Mouse (Mus musculus) fat pad, adult 2 months (tissue): Measurements from ENCODE around the gene Nup85.

Source experiments
- DNase-seq: peaks from one replicate; pipeline ENCODE4 v3.0.0-alpha.2; 2011; ENCODE audit warnings: low read depth, low spot score; ENCODE audit errors: extremely low read depth

Gene Nup85

DNA sequence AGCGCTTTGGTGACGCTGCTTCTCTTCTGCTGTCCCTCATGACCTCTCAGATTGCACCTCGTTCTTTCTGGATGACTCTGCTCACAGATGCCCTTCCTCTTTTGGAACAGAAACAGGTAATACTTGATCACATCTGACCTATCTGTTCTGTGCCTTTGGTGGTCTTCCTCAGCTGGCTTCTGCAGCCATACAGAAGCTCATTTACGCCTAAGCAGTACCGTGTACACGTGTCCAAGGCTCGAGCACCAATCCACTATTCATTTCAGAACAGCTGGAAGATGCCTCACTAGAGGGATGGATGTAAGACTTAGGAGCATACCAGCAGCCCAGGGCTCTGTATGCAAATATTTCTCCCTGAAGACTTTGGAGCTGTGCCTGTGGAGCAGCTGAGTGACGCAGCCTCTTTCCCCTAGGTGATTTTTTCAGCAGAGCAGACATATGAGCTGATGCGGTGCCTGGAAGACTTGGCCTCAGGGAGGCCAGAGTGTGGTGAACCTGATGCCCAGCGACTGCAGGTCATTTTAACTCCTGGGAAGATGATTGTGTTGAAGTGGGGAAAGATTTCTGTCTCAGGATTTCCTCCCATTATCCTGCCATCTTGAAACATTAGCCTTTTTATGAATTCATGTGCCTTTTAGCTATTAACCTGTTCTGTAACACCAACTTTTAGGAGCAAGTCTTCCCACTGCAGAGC lies 18.8 kb downstream of the Nup85 start:
- DNase-seq, result no peak

DNA sequence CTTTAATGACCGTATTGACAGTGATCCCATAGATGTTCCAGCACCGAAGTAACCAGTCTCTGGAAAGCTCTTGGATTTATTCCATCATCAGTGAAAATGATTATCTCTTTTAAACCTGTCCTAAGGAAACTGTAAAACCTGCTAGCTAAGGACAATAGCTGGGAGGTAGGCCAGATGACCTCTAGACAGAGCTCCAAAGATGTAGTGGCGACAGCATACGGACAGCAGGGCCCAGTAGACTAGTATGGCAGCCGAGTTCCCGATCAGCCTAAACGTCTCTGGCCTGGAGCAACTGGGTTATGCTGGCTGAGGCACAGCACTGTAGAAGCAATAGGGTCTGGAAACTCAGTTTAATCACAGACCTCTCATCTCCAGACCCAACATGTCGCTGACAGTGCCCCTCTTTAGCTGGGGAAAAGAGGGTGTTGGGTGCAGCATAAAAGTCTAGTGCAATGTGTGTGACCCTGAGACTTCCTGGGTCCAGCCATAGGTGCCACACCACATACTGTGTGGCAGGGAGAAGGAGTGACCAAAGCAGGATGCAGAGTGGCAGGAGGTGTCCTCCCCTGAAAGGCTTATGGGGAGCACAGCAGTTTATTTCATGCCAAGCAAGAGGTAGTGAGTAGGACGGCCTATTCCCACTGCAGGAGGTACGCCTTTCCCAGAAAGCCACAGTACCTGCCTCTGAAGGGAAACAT lies 20.3 kb downstream of the Nup85 start:
- no peak for DNase-seq

DNA sequence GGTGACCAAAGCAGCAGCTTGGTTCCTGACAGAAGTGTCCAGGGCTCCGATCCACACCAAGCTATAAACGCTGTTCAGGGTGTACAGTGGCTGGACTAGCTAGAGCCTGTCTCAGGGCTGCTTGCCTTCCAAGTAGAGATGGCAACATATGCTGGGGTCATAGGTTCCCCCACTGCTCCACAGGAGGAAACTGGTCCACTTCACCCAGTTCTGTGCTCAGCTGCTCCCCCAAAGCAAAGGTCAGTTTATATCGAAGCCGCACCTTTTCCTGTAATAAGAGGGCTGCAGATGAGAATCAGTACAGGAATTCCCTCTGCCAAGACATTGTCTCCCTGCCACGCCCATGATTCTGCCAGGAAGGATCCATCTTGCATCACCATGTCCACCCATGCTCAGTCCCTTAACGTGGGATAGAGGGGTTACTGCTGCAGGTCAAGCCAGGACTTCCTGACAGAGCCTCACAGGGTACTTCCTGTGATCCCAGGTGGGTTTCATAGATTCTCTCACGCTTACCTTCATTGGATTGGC lies 21.4 kb downstream of the Nup85 start:
- no peak for DNase-seq

DNA sequence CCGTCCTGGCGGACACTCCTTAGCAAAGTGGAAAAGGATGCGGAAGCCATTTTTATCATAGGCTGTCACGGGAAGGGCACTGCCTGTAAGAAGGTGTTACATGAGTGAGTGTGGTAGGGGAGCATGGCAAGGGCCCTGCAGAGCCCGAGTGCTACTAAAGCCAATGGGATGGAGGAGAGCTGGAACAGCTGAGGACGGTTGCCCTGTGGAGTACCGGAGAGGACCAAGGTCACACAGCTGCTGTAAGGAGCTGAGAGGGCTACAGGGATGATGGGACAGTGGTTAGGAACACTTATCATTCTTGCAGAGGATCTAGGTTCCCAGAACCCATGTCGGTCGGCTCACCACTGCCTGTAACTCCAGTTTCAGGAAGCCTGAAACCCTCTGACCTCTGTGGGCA lies 22.2 kb downstream of the Nup85 start:
- no peak for DNase-seq

DNA sequence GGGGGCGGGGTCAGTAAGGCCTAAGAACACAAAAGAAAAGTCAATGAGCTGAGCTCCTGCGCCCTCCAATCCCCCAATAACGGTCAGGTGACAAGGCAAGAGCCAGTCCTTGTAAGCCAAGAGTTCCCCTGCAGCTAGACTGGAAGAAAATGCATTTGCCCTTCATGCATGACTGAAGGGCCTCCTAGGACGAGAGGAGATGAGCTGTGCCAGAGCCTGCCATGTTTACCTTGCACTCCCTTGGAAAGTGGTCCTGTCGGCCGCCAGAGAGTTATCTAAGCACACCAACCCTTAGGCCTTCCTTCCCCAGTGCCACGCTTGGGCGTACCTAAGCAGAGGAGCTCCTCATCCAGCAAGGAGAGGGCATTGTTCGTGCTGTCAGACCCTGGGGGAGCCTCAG lies 23.8 kb downstream of the Nup85 start:
- no peak for DNase-seq

DNA sequence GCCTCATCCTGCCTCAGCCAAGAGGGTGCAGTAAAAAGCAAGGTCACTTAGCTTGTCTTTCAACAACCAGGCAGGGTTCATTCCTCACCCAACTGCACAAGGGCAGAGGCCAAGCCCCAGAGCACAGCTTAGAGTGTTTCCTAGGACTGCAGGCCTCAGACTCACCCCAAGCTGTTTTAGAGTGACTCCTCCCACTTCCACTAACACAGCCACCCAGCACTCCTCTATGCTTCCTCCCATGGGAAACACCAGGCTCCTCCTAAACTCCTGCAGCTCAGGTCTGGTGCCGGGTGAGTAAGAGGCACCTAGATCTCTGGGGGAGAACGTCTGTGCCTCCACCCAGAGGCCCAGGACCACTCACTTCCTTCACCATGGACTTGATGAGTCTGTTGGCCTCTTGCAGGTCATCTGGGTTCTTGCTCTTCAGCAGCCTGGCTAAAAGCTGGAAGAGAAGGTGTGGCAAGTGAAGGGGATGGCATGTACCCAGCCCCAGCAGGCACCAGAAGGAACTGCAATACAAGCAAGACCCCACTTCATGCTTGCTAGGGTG lies 26.4 kb downstream of the Nup85 start:
- DNase-seq, result no peak

DNA sequence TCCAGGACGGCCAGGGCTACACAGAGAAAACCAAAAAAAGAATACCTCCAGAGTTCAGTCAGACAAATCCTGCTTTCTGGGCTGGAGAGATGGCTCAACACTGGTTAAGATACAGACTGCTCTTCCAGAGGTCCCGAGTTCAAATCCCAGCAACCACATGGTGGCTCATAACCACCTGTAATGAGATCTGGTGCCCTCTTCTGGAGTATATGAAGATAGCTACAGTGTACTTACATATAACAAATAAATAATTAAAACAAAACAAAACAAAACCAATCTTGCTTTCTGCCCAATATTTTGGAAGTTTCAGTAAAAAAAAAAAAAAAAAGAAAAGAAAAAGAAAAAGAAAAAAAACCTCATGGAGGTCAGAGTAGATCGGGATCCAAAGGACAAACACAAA lies 31.0 kb downstream of the Nup85 start:
- DNase-seq, result no peak

DNA sequence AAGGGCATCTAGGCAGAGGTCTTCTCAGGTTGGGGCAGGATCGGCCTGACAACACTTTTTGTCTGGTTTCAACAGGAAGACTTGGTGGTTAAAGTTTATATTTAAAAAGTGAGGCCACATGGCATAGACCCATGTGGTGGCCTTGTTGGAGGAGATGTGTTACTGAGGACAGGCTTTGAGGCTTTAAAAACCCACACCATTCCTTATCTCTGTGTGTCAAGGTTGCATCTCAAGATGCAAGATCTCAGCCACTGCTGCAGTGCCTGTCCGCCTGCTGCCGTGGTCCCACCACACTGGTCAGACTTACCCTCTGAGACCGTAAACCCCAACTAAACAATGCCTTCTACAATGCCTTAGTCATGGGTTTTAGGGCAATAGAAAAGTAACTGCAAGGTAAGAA lies 34.1 kb downstream of the Nup85 start:
- DNase-seq, result no peak

DNA sequence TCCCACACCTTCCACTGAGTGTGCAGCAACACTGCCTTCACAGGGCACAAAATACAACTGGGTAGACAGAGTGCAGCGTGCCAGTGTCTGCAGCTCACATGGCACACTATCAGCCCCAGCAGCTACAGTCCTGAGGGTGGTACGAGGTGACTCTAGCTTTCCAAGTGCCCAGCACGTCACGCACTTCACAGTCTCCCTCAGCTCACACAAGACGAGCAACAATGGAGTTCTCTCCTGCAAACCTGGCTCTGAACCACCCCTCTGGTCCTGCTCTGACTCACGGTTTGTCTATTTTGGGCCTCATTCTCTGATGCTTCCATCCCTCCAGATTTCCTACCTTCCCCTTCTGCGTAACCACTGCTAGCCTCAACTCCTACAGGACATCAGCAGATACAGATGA lies 35.5 kb downstream of the Nup85 start:
- DNase-seq, result no peak

DNA sequence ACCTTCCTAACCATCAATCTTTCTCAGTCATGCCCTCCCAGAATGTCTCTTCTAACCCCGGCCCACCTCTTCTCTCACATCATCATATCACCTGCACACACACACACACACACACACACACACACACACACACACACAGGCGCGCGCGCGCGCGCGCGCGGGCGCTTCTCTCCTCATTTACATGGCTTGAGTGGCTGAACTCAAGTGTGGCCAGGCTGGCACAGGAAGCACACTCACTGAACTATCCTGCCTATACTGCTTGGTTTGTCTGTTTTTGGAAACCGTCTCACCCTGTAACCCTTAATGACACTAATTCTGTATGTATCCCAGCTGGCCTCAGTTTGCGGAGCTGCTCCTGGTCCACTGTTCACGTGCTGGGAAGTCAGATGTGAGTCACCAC lies 36.5 kb downstream of the Nup85 start:
- DNase-seq, result no peak

DNA sequence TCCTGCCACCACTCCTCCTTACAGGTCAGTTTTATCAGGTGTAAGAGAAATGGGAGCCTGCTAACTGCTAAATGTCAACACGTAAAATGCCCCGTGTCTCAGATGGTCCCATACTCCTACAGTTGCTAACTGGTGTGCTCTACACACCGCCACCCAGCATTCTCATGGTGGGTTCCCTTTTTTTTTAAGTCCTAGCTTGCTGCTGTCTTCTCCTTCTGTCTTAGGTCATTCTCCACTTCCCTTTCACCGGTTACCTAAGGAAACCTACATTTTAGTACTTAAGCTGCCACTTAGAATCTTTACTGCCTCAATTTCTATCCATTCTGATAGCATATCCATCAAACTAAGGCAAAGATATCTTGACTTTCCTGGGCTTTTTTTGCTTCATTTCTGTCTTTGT lies 36.9 kb downstream of the Nup85 start:
- no peak for DNase-seq

DNA sequence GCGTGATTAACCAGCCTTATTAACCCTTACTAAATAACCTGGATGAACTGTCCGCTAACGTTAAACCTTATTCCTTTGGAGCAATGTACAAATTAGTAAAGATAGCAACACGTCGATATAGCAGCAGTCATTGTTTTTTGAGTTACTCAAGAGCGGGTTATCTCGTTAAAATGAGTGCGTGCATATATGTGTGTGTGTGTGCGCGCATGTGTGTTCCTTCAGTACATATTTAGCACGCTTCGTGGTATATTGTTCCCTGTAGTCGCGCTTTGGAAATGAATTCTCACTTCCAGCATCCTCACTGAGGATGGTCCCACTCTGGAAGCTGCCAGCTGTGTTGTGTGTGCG lies 38.9 kb downstream of the Nup85 start:
- DNase-seq, result no peak

DNA sequence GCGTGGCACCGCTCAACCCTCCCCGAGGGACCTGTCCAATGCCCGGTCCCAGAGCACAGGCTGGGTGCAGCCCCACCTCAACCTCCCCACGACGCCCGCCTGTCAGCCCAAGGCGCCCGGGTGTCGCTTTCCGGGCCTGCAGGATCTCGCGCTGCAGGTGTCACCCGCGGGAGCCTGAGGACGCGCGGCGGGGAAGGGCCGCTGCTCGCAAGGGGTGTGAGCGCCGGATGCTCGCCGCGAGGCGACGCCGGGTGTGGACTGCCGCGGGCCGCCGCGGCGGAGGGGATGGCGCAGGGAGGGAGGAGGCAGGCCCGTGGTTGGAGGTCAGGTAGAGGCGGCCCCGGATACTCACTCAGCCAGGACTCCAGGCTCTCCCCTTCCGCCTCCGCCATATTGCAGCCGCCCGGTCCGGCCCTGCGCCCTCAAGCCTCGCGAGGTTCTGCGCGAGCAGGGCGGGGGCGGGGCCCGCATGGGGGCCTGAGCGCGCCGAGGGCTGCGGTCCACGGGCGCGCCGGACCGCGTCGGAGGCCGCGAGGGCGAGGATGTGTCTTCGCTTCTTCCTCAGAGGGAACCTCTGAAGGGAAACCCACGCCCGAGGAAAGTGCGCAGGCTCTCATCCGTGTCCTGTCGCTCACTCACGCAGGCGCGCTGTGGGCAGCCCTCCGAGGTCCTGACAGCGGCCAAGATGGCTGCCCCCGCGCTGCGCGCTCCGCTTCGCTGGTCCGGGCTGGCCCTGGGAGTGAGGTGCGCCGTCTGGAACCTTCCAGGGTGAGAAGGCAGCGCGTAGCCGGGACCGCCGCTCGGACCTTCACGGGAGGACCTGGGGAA lies 39.5 kb downstream of the Nup85 start, which contains the start of the genes Mrps7 and Gga3:
Mrps7 (plus strand) TSS at position 450 of the 828 bp plus-strand sequence.
Gga3 (minus strand) TSS at position 576 of the 828 bp plus-strand sequence.
- DNase-seq, result no peak

DNA sequence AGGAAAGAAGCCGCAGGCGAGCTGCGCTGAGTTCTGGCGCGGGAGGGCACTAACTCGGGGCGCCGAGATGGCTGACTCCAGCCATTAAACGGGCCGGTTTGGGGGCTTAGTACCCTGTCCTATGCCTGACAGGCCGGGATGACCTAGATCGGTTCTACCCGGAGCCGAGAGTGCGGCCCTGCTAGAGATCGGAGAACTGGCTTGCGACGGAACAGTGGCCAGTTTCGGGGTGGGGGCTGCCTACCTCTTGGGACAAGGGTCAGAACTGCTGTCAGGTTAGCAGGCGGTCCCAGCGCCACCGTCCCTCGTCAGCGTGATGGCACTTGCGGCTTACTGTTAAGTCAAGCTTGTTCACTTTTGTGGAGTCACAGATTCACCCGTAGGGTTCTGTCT lies 40.1 kb downstream of the Nup85 start:
- DNase-seq, result no peak

DNA sequence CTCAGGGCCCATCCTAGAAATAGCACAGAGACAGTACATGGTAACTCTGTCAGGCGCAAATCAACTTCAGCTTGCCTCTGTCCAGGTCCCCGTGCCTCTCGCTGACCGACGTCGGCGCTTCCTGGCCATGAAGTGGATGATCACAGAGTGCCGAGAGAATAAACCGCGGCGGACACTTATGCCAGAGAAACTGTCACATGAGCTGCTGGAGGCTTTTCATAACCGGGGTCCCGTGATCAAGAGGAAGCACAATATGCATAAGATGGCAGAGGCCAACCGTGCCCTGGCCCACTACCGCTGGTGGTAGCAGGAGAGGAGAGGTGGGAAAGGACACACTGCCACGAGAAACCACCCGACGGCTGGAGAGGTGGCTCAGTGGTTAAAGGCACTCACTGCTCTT lies 42.5 kb downstream of the Nup85 start:
- no peak for DNase-seq

DNA sequence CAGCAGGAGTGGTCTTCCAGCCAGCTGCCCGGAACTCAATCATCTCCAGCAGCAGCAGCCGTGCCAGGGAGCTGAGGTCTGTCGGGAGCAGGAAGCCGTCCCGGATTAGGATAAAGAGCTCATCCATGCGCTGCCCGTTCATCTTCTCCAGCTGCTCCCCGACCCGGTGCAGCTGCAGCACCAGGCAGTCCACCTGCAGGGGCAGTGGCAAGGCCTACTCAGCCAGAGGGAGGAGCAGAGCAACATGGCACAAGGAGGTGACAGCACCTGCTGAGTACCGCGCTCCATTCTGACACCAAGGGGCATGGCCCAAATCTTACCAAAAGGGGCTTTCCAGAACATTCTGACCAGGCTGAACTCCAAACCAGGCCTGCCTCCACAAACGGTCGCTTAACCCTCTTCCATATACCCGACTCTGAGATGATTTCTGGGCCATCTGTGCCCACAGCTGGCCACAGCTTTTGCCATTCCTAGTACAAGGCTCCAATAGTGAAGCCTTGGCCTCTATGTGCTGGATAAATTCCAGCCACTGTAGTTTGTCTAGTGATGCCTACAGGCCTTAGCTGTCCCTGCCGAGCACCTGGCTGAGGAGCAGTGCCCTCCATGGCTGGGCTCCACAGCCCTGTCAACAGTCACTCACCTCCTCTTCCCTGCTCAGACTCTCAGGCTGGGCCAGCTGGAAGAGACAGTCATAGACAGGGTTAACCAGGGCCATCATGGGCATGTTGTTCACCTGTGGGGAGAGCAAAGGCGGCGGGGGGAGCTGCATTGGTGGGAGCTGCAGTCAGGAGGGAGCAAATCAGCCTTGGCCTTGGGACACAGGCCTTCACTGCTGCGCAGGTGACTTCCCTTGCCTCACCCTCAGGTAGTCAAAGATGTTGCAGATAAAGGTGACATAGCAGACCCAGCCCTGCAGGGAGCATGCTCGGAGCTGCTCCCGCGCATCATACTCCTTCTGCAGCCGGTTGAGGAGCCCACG lies 44.5 kb downstream of the Nup85 start:
- no peak for DNase-seq

DNA sequence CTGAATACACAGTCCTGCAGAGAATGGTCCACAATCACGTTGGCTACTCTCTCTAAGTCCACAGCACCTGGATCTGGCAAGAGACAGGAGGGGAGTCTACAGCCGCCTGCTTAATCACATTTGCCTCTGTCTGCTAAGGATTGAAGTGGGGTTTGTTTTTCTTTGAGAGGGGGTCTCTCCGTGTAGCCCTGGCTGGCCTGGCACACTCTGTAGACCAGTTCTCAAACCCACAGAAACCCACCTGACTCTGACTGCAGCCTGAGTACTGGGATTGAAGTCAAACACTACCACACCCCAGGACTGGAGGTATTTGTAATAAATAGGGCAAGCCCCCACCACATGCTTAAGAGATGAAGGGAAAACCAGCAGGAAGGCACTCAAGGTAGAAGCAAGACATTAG lies 45.3 kb downstream of the Nup85 start:
- DNase-seq, result no peak

DNA sequence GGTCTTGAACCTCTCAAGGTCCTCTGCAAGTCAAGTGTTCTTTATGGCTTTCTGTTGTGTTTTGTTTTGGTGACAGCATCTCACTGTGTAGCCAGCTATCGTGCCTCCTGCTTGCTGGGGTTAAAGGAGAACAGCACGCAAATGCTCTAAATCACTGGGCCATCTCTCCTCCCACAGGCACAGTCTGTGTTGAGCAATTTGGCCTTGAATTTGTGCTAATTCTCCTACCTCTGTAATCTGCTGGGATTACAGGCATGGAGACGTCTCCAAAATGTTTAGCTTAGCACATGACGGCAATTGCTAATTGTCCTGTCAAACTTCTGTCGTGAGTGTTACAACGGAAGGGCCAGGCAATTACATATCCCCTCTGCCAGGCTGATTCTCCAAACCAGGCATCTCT lies 46.9 kb downstream of the Nup85 start:
- no peak for DNase-seq

DNA sequence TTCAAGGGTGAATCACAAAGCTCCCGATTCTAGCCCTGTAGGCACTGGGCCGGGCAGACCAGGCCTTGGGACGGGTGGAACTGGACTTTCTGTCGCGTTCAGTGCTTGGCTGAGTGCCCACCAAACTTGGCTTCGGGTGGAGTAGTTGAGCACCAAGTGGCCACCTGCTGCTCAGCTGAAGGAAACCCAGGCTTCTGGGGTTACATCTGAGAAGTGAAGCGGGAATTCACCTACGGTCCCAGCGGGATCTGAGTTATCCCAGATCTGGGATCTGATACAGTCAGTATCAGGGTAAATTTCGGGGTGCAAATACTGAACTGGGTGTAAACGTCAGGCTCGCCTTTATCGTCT lies 47.8 kb downstream of the Nup85 start:
- DNase-seq, result no peak

DNA sequence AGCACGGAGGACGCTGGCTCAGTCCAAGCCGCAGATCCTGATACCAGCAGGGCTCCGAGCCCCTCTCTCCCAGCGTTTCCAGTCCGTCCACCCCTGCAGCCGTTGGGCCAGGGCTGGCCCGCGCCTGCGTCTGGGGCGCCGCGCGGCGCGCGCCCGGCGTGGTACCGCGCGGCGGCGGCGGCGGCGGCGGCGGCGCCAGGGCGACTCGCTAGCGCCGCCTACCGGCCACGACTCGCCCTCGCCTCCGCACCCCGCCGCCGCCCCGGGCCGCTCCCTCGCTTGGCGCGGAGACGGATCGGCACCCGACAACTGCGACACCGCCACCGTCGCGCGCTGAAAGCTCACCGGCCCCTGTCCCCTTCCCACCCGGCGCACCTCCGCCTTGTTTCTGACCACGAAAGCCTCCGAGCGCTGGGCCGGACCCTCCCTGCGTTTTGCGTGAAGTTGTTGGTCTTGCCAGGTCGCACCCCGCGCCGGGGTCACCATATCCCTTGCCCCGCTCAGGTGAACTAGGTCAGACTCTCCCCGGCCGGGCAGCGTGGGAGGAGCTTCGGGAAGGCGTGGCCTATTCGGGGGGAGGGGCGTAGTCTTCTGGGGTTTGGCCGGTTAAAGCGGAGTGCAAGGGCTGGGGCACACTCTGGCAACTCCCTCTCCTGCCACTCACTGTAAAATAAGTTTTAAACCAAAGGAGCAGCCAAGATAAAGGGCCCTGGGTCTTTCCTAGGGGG lies 48.3 kb downstream of the Nup85 start, which contains the start of gene Mif4gd:
Mif4gd (minus strand) TSS at position 560 of the 728 bp plus-strand sequence.
- no peak for DNase-seq
